Mouse (Mus musculus) heart, embryonic 10.5 days (tissue): Measurements from ENCODE around the gene Iqcc. TPM values are rescaled to one million over a fixed set of nuclear protein-coding genes. Genes with fewer than 3 reads are reported as not detected.
A peak's percentile ranks its signal among the peaks of the same experiment; 100 is the strongest.

Experiments
- DNase-seq: peaks from one replicate; pipeline ENCODE4 v3.0.0-alpha.2; 2017; ENCODE audit warnings: low spot score
- H3K27ac ChIP-seq: fragments of 300-500 bp; sonication (generic); 2 replicates; pipeline ENCODE4 v1.5.1; 2016; ENCODE audit warnings: mild to moderate bottlenecking
- H3K27me3 ChIP-seq: fragments of 300-500 bp; sonication (generic); 2 replicates; pipeline ENCODE4 v1.6.1; 2016; ENCODE audit warnings: mild to moderate bottlenecking; ENCODE audit not compliant: poor library complexity, insufficient read depth, severe bottlenecking
- H3K36me3 ChIP-seq: fragments of 300-500 bp; sonication (generic); 2 replicates; pipeline ENCODE4 v1.6.1; 2016; ENCODE audit warnings: mild to moderate bottlenecking, moderate library complexity
- H3K4me1 ChIP-seq: fragments of 300-500 bp; sonication (generic); 2 replicates; pipeline ENCODE4 v1.6.1; 2016; ENCODE audit warnings: mild to moderate bottlenecking
- H3K4me3 ChIP-seq: fragments of 300-500 bp; sonication (generic); 2 replicates; pipeline ENCODE4 v1.5.1; 2016; ENCODE audit warnings: mild to moderate bottlenecking, moderate library complexity
- H3K9me3 ChIP-seq: fragments of 300-500 bp; sonication (generic); 2 replicates; pipeline ENCODE4 v1.6.1; 2016; ENCODE audit warnings: mild to moderate bottlenecking, moderate library complexity
- WGBS: fragments of 180-500 bp; shearing (Covaris S2); methylation state at CpG from one replicate; pipeline ENCODE4 v1.1.7; 2016; 5-methylcytosine and 5-hydroxymethylcytosine counted together
- polyA plus RNA-seq: library from polyadenylated mRNA; unstranded; fragments of >200 nt; fragmentation: Nextera tagmentation; extraction: Ambion mirVana; gene quantifications from 2 replicates; pipeline ENCODE4 v1.2.1, GENCODE M21; 2016

Iqcc gene
- polyA plus RNA-seq, 1 experiment from 2014 or later: 29.4 TPM

- Histone ChIP-seq H3K9me3 (no peaks in the 10 kb centered on the region), H3K27me3 (no peaks in the 10 kb centered on the region), H3K4me3 (0 out of 2 replicates have a peak overlapping the region, but pooled peaks have one; percentile 67), H3K36me3 (peaks cover 31% of the 10 kb centered on the region), H3K27ac (no peak overlapping the region), H3K4me1 (peaks cover 10% of the 10 kb centered on the region)
- 89% methylated on average over 7 of the region's 7 CpGs for WGBS
- no peak for DNase-seq
Measured at GRCm38 (mm10) chr4:129617121-129617641, 1.7 kb downstream of the Iqcc start.

GRCm38 (mm10) chr4:129616631-129617030 lies 2.3 kb downstream of the Iqcc start:
- no peak overlapping the region for H3K27ac ChIP-seq
- H3K27me3 ChIP-seq: no peaks in the 10 kb centered on the region
- H3K9me3 ChIP-seq: no peaks in the 10 kb centered on the region
- DNase-seq: no peak
- peaks cover 31% of the 10 kb centered on the region for H3K36me3 ChIP-seq
- no peak overlapping the region for H3K4me3 ChIP-seq
- 91% methylated on average over 3 of the region's 3 CpGs for WGBS
- H3K4me1 ChIP-seq: peaks cover 9% of the 10 kb centered on the region

- Histone ChIP-seq H3K36me3 (peaks cover 28% of the 10 kb centered on the region), H3K4me1 (peaks cover 9% of the 10 kb centered on the region), H3K27me3 (no peaks in the 10 kb centered on the region), H3K9me3 (no peaks in the 10 kb centered on the region), H3K27ac (no peak overlapping the region), H3K4me3 (no peak overlapping the region)
- DNase-seq: no peak
- WGBS: 91% methylated on average over 9 of the region's 9 CpGs
Measured at GRCm38 (mm10) chr4:129615801-129616290, 3.1 kb downstream of the Iqcc start.

- H3K36me3 ChIP-seq: peaks cover 41% of the 10 kb centered on the region
- no peak within 1 kb of the TSS for H3K4me3 ChIP-seq
- H3K4me1 ChIP-seq: peaks cover 9% of the 10 kb centered on the region
- no peak for DNase-seq
- H3K9me3 ChIP-seq: no peaks in the 10 kb centered on the region
- 87% methylated on average over 6 of the region's 6 CpGs for WGBS
- no peaks in the 10 kb centered on the region for H3K27me3 ChIP-seq
- H3K27ac ChIP-seq: no peak within 1 kb of the TSS
Measured at GRCm38 (mm10) chr4:129614093-129614492, 4.8 kb downstream of the Iqcc start, which contains the start of gene Dcdc2b. TSS of gene Dcdc2b (minus strand) at chr4:129614257.

- H3K27ac ChIP-seq: no peak overlapping the region
- WGBS: 64% methylated on average over 4 of the region's 4 CpGs
Measured at GRCm38 (mm10) chr4:129610472-129610871, 8.4 kb downstream of the Iqcc start.

GRCm38 (mm10) chr4:129610026-129610425 lies 8.9 kb downstream of the Iqcc start:
- Histone ChIP-seq H3K36me3 (peaks cover 53% of the 10 kb centered on the region), H3K27me3 (no peaks in the 10 kb centered on the region), H3K9me3 (no peaks in the 10 kb centered on the region), H3K27ac (no peak overlapping the region), H3K4me3 (no peak overlapping the region), H3K4me1 (0 out of 2 replicates have a peak, but pooled peaks cover 6% of the 10 kb centered on the region)
- WGBS: 87% methylated on average over 4 of the region's 4 CpGs
- no peak for DNase-seq

More at GRCm38 (mm10) chr4:129610472-129610871, 8.4 kb downstream of the Iqcc start:
- 0 out of 2 replicates have a peak, but pooled peaks cover 6% of the 10 kb centered on the region for H3K4me1 ChIP-seq
- H3K4me3 ChIP-seq: no peak overlapping the region
- H3K36me3 ChIP-seq: peaks cover 50% of the 10 kb centered on the region
- no peaks in the 10 kb centered on the region for H3K27me3 ChIP-seq
- no peak for DNase-seq
- no peaks in the 10 kb centered on the region for H3K9me3 ChIP-seq

- no peaks in the 10 kb centered on the region for H3K9me3 ChIP-seq
- peaks cover 57% of the 10 kb centered on the region for H3K36me3 ChIP-seq
- H3K4me1 ChIP-seq: 0 out of 2 replicates have a peak, but pooled peaks cover 6% of the 10 kb centered on the region
- no peaks in the 10 kb centered on the region for H3K27me3 ChIP-seq
- WGBS: 82% methylated on average over 12 of the region's 12 CpGs
- no peak overlapping the region for H3K4me3 ChIP-seq
- no peak overlapping the region for H3K27ac ChIP-seq
- no peak for DNase-seq
Measured at GRCm38 (mm10) chr4:129609139-129609631, 9.7 kb downstream of the Iqcc start.

- Histone ChIP-seq H3K36me3 (peaks cover 62% of the 10 kb centered on the region), H3K4me3 (no peak overlapping the region), H3K4me1 (0 out of 2 replicates have a peak, but pooled peaks cover 6% of the 10 kb centered on the region), H3K9me3 (no peaks in the 10 kb centered on the region), H3K27me3 (no peaks in the 10 kb centered on the region), H3K27ac (peak overlapping the region; percentile 23; the same call in 1 of the 2 replicates)
- peak; percentile 94 for DNase-seq
- 38% methylated on average over 7 of the region's 7 CpGs for WGBS
Measured at GRCm38 (mm10) chr4:129608426-129609025, 10.4 kb downstream of the Iqcc start.

- DNase-seq: peak; percentile 94
- Histone ChIP-seq H3K36me3 (peaks cover 62% of the 10 kb centered on the region), H3K27me3 (no peaks in the 10 kb centered on the region), H3K9me3 (no peaks in the 10 kb centered on the region), H3K4me3 (peak within 1 kb of the TSS; percentile 93), H3K27ac (peak within 1 kb of the TSS; percentile 96), H3K4me1 (peaks cover 34% of the 10 kb centered on the region)
- WGBS: under 1% methylated on average over 71 of the region's 74 CpGs
Measured at GRCm38 (mm10) chr4:129600233-129601158, 18.4 kb downstream of the Iqcc start, which contains the start of the genes Eif3i and Tmem234. TSS of gene Eif3i (minus strand) at chr4:129600648. TSS of gene Tmem234 (plus strand) at chr4:129600668.

- 61% methylated on average over 4 of the region's 4 CpGs for WGBS
- H3K27me3 ChIP-seq: no peaks in the 10 kb centered on the region
- peaks cover 40% of the 10 kb centered on the region for H3K36me3 ChIP-seq
- no peak for DNase-seq
- no peak overlapping the region for H3K4me3 ChIP-seq
- H3K4me1 ChIP-seq: peaks cover 16% of the 10 kb centered on the region
- no peaks in the 10 kb centered on the region for H3K9me3 ChIP-seq
- H3K27ac ChIP-seq: 0 out of 2 replicates have a peak overlapping the region, but pooled peaks have one; percentile 6
Measured at GRCm38 (mm10) chr4:129588865-129589264, 30.0 kb downstream of the Iqcc start.

- no peaks in the 10 kb centered on the region for H3K27me3 ChIP-seq
- H3K4me1 ChIP-seq: peaks cover 16% of the 10 kb centered on the region
- H3K9me3 ChIP-seq: no peaks in the 10 kb centered on the region
- 74% methylated on average over 1 of the region's 1 CpGs for WGBS
- no peak overlapping the region for H3K27ac ChIP-seq
- DNase-seq: no peak
- peaks cover 21% of the 10 kb centered on the region for H3K36me3 ChIP-seq
- H3K4me3 ChIP-seq: no peak overlapping the region
Measured at GRCm38 (mm10) chr4:129586943-129587342, 32.0 kb downstream of the Iqcc start.

GRCm38 (mm10) chr4:129585773-129586172 lies 33.1 kb downstream of the Iqcc start:
- Histone ChIP-seq H3K36me3 (peaks cover 9% of the 10 kb centered on the region), H3K4me1 (peaks cover 16% of the 10 kb centered on the region), H3K27me3 (no peaks in the 10 kb centered on the region), H3K27ac (peak overlapping the region; percentile 83), H3K9me3 (no peaks in the 10 kb centered on the region), H3K4me3 (peak overlapping the region; percentile 68)
- WGBS: 75% methylated on average over 9 of the region's 9 CpGs
- no peak for DNase-seq
